Mouse (Mus musculus) yolk sac, embryonic 10.5 days (tissue): ENCODE results near the gene Zkscan17.
"Not testable (repeated sequence)": the region's sequence is repeated elsewhere in the genome, so short reads cannot be mapped to it uniquely, and the experiment has no call there.

ENCODE experiments used
- DNase-seq: peaks from one replicate; pipeline ENCODE4 v3.0.0-alpha.2; 2017; ENCODE audit warnings: low spot score

Gene Zkscan17

GRCm38 (mm10) chr11:59526472-59527080 is at the start of gene Zkscan17:
Gene Zkscan17 (minus strand): TSS chr11:59526751.
- DNase-seq = no peak

GRCm38 (mm10) chr11:59576135-59576534 is 49.6 kb upstream of the Zkscan17 start, which contains the start of gene Olfr222:
Gene Olfr222 (minus strand): TSS chr11:59576235.
- DNase-seq = not testable (repeated sequence)

GRCm38 (mm10) chr11:59575726-59576125 is 49.2 kb upstream of the Zkscan17 start:
- DNase-seq = no peak

GRCm38 (mm10) chr11:59569306-59569705 is 42.8 kb upstream of the Zkscan17 start:
- no peak for DNase-seq

- DNase-seq = no peak
Measured at GRCm38 (mm10) chr11:59562837-59563236, 36.3 kb upstream of the Zkscan17 start.

GRCm38 (mm10) chr11:59562336-59562735 is 35.8 kb upstream of the Zkscan17 start:
- no peak for DNase-seq

- DNase-seq = no peak
Measured at GRCm38 (mm10) chr11:59560906-59561305, 34.4 kb upstream of the Zkscan17 start.

GRCm38 (mm10) chr11:59554535-59554934 is 28.0 kb upstream of the Zkscan17 start:
- DNase-seq = no peak

- DNase-seq = no peak
Measured at GRCm38 (mm10) chr11:59554127-59554526, 27.6 kb upstream of the Zkscan17 start.

GRCm38 (mm10) chr11:59544005-59544404 is 17.5 kb upstream of the Zkscan17 start:
- no peak for DNase-seq

GRCm38 (mm10) chr11:59543376-59543775 is 16.8 kb upstream of the Zkscan17 start:
- DNase-seq = peak; percentile 54

GRCm38 (mm10) chr11:59542442-59542841 is 15.9 kb upstream of the Zkscan17 start:
- no peak for DNase-seq

GRCm38 (mm10) chr11:59541324-59541723 is 14.8 kb upstream of the Zkscan17 start, which contains the start of gene Nlrp3:
Gene Nlrp3 (plus strand): TSS chr11:59541568.
- no peak for DNase-seq

- no peak for DNase-seq
Measured at GRCm38 (mm10) chr11:59540123-59540522, 13.6 kb upstream of the Zkscan17 start.

GRCm38 (mm10) chr11:59538387-59538786 is 11.8 kb upstream of the Zkscan17 start:
- peak; percentile 60 for DNase-seq

- DNase-seq = no peak
Measured at GRCm38 (mm10) chr11:59537218-59538130, 10.9 kb upstream of the Zkscan17 start.

GRCm38 (mm10) chr11:59531562-59531961 is 5.0 kb upstream of the Zkscan17 start:
- no peak for DNase-seq

GRCm38 (mm10) chr11:59530870-59531535 is 4.5 kb upstream of the Zkscan17 start:
- no peak for DNase-seq

- no peak for DNase-seq
Measured at GRCm38 (mm10) chr11:59530221-59530620, 3.7 kb upstream of the Zkscan17 start.

GRCm38 (mm10) chr11:59525237-59525636 is 1.3 kb downstream of the Zkscan17 start:
- peak; percentile 51 for DNase-seq

- DNase-seq = no peak
Measured at GRCm38 (mm10) chr11:59524150-59524549, 2.4 kb downstream of the Zkscan17 start.

GRCm38 (mm10) chr11:59519741-59520495 is 6.6 kb downstream of the Zkscan17 start:
- DNase-seq = no peak
